Mouse (Mus musculus) gonadal fat pad, adult 2 months (tissue): ENCODE measurements around the gene Mmab. TPM values are rescaled to one million over a fixed set of nuclear protein-coding genes. Genes with fewer than 3 reads are reported as not detected.

Experiments
- polyA plus RNA-seq: library from polyadenylated mRNA; depleted of rRNA; stranded (reverse); fragments of >200 nt; gene quantifications from 2 replicates; pipeline ENCODE4 v1.2.3, GENCODE M21; 2012; rRNA removed

Mmab gene
- polyA plus RNA-seq, 1 experiment: 22.0 TPM

Other genes with a start within 250 kb of the Mmab start
- gene Foxn4, start 170.3 kb downstream of the Mmab start, polyA plus RNA-seq: 0.03 and 0.24 TPM in 2 replicates
- 0.77 and 1.1 TPM in 2 replicates for gene Myo1h, start 154.9 kb downstream of the Mmab start, polyA plus RNA-seq
- 68.4 and 85.6 TPM in 2 replicates for gene Kctd10, start 63.6 kb downstream of the Mmab start, polyA plus RNA-seq
- gene Ube3b, start 63.5 kb downstream of the Mmab start, polyA plus RNA-seq: 54.5 and 59.4 TPM in 2 replicates
- gene Mvk, start 209 bp upstream of the Mmab start, polyA plus RNA-seq: 37.0 and 49.8 TPM in 2 replicates
- 2.1 TPM in 2 replicates for gene Fam222a, start 124.0 kb upstream of the Mmab start, polyA plus RNA-seq
- gene Trpv4, start 214.4 kb upstream of the Mmab start, polyA plus RNA-seq: 26.0 and 30.3 TPM in 2 replicates
- 118 TPM in 2 replicates for gene Gltp, start 246.9 kb upstream of the Mmab start, polyA plus RNA-seq